Mouse (Mus musculus): ENCODE measurements at regions not wholly inside any gene's neighbourhood (a gene's known extent, or its start where the extent isn't known, plus 50 kb on each side); places are given as distances from the start of the nearest gene placed in this dataset.

DNA sequence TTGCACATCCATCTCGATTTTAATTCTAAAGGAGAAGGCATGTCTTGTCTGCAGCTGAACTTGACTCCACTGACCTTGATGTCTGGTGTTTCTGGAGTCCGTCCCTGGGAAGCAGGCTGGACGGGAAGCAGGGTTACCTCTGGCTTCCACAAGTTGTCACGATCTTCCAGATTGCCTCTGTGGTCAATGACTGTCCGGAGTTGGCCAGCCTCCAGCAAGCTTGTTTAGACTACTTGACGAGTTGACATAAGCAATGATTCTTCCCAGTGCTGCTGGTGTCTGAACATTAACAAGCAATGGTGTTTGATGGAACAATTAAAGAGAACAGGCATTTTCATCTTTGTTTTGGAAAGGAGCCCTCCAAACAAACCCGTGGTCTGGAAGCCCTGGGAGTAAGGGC lies 106.2 kb upstream of the Hmga2 start:
- WGBS, result 7% methylated on average over 7 of the region's 7 CpGs
- peak overlapping the region; percentile 46 for H3K4me2 ChIP-seq

DNA sequence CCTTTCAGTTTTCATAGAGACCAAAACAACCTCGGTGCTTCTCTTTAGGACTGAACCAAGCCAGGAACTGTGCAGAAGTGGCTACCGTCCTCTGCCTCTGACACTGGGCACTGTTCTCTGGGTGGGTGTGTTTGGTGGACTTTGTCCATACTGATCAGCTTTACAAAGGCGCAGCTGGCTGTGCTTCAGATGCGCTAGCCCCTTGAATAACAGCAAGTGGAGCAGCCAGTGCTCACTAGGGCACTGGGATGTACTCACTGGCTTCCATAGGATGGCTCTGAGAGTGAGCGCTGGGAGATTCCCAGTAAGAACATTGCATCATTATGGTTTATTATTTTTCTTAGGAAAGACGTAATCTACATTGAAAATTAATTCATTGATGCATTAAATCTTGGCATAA lies 105.3 kb upstream of the Hmga2 start:
- no peak overlapping the region for H3K27ac ChIP-seq (replicated peaks)
- no peaks in the 10 kb centered on the region; the same call in 1 of the 2 replicates for H3K27me3 ChIP-seq (replicated peaks)
- no peak overlapping the region for H3K4me2 ChIP-seq
- no peaks in the 10 kb centered on the region for H3K36me3 ChIP-seq
- WGBS, result 87% methylated on average over 6 of the region's 6 CpGs
- H3K4me1 ChIP-seq, result peaks cover 15% of the 10 kb centered on the region
- no peak overlapping the region for H3K4me3 ChIP-seq
- ATAC-seq (ENCODE audit: extremely low read depth, insufficient number of reproducible peaks, low FRiP score, low TSS enrichment), result no peak
- H3K9ac ChIP-seq, result no peak overlapping the region
- 0 out of 2 replicates have a peak, but pooled peaks cover 5% of the 10 kb centered on the region for H3K9me3 ChIP-seq

More for the DNA sequence above, 106.2 kb upstream of the Hmga2 start:
- Histone ChIP-seq H3K36me3 (no peaks in the 10 kb centered on the region), H3K4me3 (no peak overlapping the region), H3K27me3 (replicated peaks) (no peaks in the 10 kb centered on the region; the same call in 1 of the 2 replicates), H3K9me3 (0 out of 2 replicates have a peak, but pooled peaks cover 5% of the 10 kb centered on the region), H3K9ac (no peak overlapping the region), H3K4me1 (peaks cover 15% of the 10 kb centered on the region), H3K27ac (replicated peaks) (no peak overlapping the region)
- ATAC-seq (ENCODE audit: extremely low read depth, insufficient number of reproducible peaks, low FRiP score, low TSS enrichment), result no peak

DNA sequence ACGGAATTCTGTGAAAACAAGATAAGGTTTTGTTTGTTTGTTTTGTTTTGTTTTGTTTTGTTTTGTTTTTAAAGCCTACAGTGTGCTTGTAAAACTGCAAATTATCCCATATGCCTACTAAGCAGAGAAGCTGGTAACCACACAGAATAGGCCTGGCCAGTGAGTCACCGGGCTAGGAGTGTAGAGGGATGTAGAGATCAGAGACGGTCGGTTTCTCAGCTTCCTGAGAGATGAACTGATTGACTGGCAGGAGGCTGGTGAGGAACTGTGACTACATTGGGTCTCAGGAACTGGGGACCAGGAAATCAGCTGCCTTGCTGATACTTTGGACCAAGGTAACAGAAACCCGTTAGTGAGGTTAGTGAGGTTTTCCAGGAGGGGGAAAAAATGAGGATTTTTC lies 100.6 kb upstream of the Hmga2 start:
- Histone ChIP-seq H3K27ac (replicated peaks) (no peak overlapping the region), H3K27me3 (replicated peaks) (no peaks in the 10 kb centered on the region; the same call in 1 of the 2 replicates), H3K4me1 (peaks cover 22% of the 10 kb centered on the region), H3K4me2 (no peak overlapping the region), H3K4me3 (no peak overlapping the region), H3K9me3 (0 out of 2 replicates have a peak, but pooled peaks cover 5% of the 10 kb centered on the region), H3K36me3 (no peaks in the 10 kb centered on the region), H3K9ac (no peak overlapping the region)
- 49% methylated on average over 5 of the region's 5 CpGs for WGBS
- no peak for ATAC-seq (ENCODE audit: extremely low read depth, insufficient number of reproducible peaks, low FRiP score, low TSS enrichment)

DNA sequence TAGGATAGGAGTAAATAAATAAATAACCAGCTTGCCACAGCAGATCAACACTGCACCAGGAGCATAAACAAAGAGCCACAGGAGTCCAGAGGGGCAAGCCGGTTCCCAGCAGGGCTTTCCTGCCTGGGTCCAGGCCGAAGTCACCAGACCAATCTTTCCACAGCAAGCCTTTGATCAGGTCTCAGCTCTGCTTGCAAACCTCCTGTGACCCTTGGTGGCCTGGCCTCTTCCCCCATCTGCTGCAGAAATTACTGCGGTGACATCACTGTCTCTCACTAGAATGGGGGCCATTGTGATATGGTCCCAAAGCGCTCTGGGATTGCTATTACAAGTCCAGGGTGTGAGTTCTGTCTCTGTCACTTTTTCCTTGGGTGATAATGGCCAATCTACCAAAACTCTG lies 99.9 kb upstream of the Hmga2 start:
- Histone ChIP-seq H3K9me3 (0 out of 2 replicates have a peak, but pooled peaks cover 5% of the 10 kb centered on the region), H3K4me1 (peaks cover 28% of the 10 kb centered on the region), H3K36me3 (no peaks in the 10 kb centered on the region), H3K4me2 (no peak overlapping the region), H3K27ac (replicated peaks) (no peak overlapping the region), H3K27me3 (replicated peaks) (no peaks in the 10 kb centered on the region; the same call in 1 of the 2 replicates), H3K9ac (no peak overlapping the region), H3K4me3 (no peak overlapping the region)
- WGBS, result 30% methylated on average over 4 of the region's 4 CpGs
- no peak for ATAC-seq (ENCODE audit: extremely low read depth, insufficient number of reproducible peaks, low FRiP score, low TSS enrichment)

DNA sequence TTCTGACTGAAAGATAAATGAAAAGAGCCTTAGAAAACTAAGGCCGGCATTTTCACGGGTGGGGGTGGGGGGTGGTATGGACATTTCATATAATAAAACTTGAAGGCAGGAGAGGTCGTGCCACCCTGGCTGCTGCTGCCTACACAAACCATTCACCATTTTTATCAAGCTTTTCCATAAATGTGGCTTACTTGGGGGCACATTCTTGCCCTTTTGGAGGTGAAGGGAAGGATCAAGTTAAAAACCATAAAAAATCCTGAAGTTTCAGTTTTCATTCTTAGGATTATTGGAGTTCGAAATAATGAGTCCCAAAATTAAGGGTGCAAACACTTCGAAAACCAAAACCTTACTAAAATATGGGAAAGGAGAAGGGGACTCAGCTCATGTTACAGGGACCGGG lies 95.1 kb upstream of the Hmga2 start:
- no peak for ATAC-seq (ENCODE audit: extremely low read depth, insufficient number of reproducible peaks, low FRiP score, low TSS enrichment)
- Histone ChIP-seq H3K4me1 (peaks cover 27% of the 10 kb centered on the region), H3K4me2 (peak overlapping the region; percentile 36), H3K27ac (replicated peaks) (no peak overlapping the region), H3K9ac (no peak overlapping the region), H3K27me3 (replicated peaks) (no peaks in the 10 kb centered on the region), H3K36me3 (no peaks in the 10 kb centered on the region), H3K4me3 (no peak overlapping the region), H3K9me3 (no peaks in the 10 kb centered on the region)
- 4% methylated on average over 6 of the region's 6 CpGs for WGBS

DNA sequence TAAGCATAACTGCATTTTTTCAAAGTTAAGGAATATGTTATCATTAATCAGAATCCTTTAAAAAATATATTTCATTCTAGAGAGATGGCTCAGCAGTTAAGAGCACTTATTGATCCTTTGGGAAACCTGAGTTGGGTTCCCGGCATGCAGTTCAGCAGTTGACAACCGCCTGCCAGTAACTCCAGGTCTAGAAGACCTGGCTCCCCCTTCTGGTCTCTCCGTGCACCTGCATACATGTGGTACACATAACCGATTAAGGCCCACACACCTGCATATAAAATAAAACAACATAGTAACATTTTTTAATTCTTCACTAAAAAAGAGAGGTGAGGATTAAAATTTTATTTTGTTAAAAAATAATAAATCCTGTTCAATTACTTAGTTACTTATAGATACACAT lies 89.7 kb upstream of the Hmga2 start:
- Histone ChIP-seq H3K27me3 (replicated peaks) (0 out of 2 replicates have a peak, but pooled peaks cover 3% of the 10 kb centered on the region), H3K9ac (no peak overlapping the region), H3K27ac (replicated peaks) (no peak overlapping the region), H3K4me1 (peaks cover 16% of the 10 kb centered on the region), H3K9me3 (no peaks in the 10 kb centered on the region), H3K4me2 (no peak overlapping the region), H3K36me3 (no peaks in the 10 kb centered on the region), H3K4me3 (no peak overlapping the region)
- ATAC-seq (ENCODE audit: extremely low read depth, insufficient number of reproducible peaks, low FRiP score, low TSS enrichment), result no peak
- 93% methylated on average over 4 of the region's 4 CpGs for WGBS

DNA sequence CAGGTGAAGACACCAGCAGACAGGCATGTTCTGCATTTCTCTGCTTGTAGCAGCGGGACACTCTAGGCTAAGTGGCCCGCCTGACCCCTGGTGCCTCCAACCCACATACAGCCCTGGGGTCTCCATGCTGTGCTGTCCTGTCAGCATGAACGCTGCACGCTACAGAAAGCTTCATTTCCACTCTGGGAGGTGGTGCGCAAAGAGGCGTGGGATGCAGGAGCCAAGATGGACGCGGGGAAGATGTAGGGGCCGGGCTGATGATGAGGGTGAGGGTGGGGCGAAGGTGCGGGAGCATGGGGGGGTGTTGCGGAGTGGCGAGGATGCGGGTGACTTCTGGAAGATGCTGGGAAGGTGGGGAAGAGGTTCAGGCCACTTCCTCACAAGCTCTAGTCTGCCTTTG lies 88.6 kb upstream of the Hmga2 start:
- 17% methylated on average over 14 of the region's 14 CpGs for WGBS
- no peak; the same call in 1 of the 2 replicates for ATAC-seq (ENCODE audit: extremely low read depth, insufficient number of reproducible peaks, low FRiP score, low TSS enrichment)
- H3K27me3 ChIP-seq (replicated peaks), result 0 out of 2 replicates have a peak, but pooled peaks cover 3% of the 10 kb centered on the region
- peaks cover 16% of the 10 kb centered on the region for H3K4me1 ChIP-seq
- peak overlapping the region; percentile 57 for H3K4me2 ChIP-seq
- H3K9ac ChIP-seq, result peak overlapping the region; percentile 15; the same call in 1 of the 2 replicates
- no peak overlapping the region for H3K27ac ChIP-seq (replicated peaks)
- H3K4me3 ChIP-seq, result peak overlapping the region; percentile 18; the same call in 1 of the 2 replicates
- H3K9me3 ChIP-seq, result peaks cover 6% of the 10 kb centered on the region; the same call in 1 of the 2 replicates
- no peaks in the 10 kb centered on the region for H3K36me3 ChIP-seq

DNA sequence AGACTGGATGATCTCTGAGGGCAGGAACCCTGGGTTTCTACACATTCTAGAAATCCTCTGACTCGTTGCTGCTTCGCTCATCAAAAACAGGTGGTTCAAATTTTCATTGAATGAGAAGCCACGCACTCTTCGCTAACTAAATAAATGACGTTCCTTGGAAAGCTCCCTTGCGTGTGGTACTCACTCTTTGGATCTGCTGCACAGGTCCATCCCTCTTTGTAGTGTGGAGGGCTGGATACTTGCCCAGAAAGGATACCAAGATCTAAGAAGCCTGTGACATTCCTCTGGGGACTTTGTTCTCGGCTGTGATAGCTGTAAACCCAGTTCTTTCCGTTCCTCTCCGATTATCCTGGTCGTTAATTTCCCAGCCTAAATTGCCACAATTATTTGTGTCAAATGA lies 87.7 kb upstream of the Hmga2 start:
- Histone ChIP-seq H3K4me3 (no peak overlapping the region), H3K27me3 (replicated peaks) (0 out of 2 replicates have a peak, but pooled peaks cover 3% of the 10 kb centered on the region), H3K4me2 (peak overlapping the region; percentile 57), H3K36me3 (no peaks in the 10 kb centered on the region), H3K4me1 (peaks cover 16% of the 10 kb centered on the region), H3K9ac (0 out of 2 replicates have a peak overlapping the region, but pooled peaks have one; percentile 15), H3K27ac (replicated peaks) (no peak overlapping the region), H3K9me3 (peaks cover 6% of the 10 kb centered on the region; the same call in 1 of the 2 replicates)
- ATAC-seq (ENCODE audit: extremely low read depth, insufficient number of reproducible peaks, low FRiP score, low TSS enrichment), result no peak
- WGBS, result 24% methylated on average over 10 of the region's 10 CpGs

DNA sequence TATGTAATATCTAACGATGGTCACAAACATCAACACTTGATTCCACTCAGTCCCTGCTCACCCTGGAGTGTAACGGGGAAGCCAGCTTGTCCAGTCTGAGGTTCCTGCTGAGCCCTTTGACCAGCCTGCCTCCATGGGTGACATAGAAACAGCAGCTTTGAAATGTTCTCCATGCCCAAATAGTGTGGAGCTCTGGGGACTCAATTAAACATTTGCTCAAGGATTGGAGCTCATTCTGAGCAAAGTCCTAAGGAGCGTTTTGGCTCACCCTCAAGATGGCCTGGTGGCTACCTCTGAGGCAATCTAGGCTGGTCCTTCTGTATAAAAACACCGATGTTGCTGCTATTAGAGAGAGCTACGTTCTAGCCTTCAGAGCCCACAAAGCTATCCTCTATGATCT lies 85.6 kb upstream of the Hmga2 start:
- WGBS, result 86% methylated on average over 5 of the region's 5 CpGs
- Histone ChIP-seq H3K4me1 (peaks cover 28% of the 10 kb centered on the region), H3K9ac (no peak overlapping the region), H3K36me3 (no peaks in the 10 kb centered on the region), H3K27me3 (replicated peaks) (0 out of 2 replicates have a peak, but pooled peaks cover 3% of the 10 kb centered on the region), H3K9me3 (peaks cover 6% of the 10 kb centered on the region; the same call in 1 of the 2 replicates), H3K4me2 (no peak overlapping the region), H3K4me3 (no peak overlapping the region), H3K27ac (replicated peaks) (no peak overlapping the region)
- no peak for ATAC-seq (ENCODE audit: extremely low read depth, insufficient number of reproducible peaks, low FRiP score, low TSS enrichment)

DNA sequence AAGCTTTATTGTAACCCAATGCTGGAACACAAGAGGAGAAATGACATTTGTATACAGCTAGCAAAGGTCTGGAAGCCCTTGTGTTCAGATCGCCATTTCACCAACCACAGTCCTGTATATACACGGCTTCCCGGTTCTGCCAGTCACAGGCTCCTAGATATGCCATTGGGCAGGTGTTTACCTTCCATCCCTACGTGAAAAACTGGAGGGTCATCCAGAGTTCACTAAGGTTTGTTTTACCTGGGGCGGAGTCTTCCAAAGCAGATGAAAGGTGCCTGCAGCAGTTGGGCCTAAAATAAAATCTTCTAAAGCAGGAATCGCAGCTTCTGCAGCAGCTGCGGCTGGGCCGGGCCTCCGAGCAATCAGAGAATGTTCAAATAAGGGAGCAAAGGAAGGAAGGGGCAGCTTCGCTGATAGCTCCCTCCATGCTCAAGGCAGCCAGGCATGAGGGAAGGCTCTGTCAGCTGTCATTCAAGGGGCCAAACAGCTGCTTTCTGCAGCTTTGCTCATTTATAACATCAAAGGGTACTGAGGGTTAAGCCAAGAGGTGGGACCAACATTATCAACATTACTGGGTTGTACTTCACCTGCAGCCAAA lies 81.7 kb upstream of the Hmga2 start:
- H3K27me3 ChIP-seq (replicated peaks), result no peaks in the 10 kb centered on the region
- peaks cover 17% of the 10 kb centered on the region for H3K4me1 ChIP-seq
- no peak overlapping the region for H3K4me3 ChIP-seq
- H3K4me2 ChIP-seq, result peak overlapping the region; percentile 5; the same call in 1 of the 2 replicates
- H3K27ac ChIP-seq (replicated peaks), result no peak overlapping the region
- no peak for ATAC-seq (ENCODE audit: extremely low read depth, insufficient number of reproducible peaks, low FRiP score, low TSS enrichment)
- 28% methylated on average over 10 of the region's 10 CpGs for WGBS
- peak overlapping the region; percentile 3; the same call in 1 of the 2 replicates for H3K9ac ChIP-seq
- H3K9me3 ChIP-seq, result peaks cover 6% of the 10 kb centered on the region; the same call in 1 of the 2 replicates
- no peaks in the 10 kb centered on the region for H3K36me3 ChIP-seq

DNA sequence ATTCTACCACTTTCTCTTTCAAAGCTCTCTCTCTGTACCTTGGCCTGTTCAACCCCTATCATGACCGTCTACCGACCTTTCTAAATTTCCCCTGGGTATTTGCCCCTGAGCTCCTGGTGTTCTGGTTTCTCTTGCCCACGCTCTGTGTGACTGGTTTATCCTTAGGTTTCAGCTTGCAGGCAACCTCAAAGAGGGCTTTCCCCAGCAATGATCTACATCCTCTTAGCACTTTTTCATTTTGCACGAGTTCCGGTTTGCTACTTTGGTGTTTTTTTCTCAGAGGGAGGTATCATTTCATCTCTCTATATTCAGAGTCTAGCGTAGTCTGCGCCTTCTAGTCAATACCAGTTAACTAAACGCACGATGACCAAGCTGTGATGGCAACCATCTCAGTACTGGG lies 79.8 kb upstream of the Hmga2 start:
- H3K9me3 ChIP-seq, result peaks cover 6% of the 10 kb centered on the region; the same call in 1 of the 2 replicates

More for the DNA sequence above, 79.8 kb upstream of the Hmga2 start:
- Histone ChIP-seq H3K9ac (no peak overlapping the region), H3K27ac (replicated peaks) (no peak overlapping the region), H3K4me1 (peaks cover 25% of the 10 kb centered on the region), H3K27me3 (replicated peaks) (0 out of 2 replicates have a peak, but pooled peaks cover 2% of the 10 kb centered on the region), H3K4me2 (no peak overlapping the region), H3K36me3 (no peaks in the 10 kb centered on the region), H3K4me3 (no peak overlapping the region)
- WGBS, result 76% methylated on average over 9 of the region's 9 CpGs
- ATAC-seq (ENCODE audit: extremely low read depth, insufficient number of reproducible peaks, low FRiP score, low TSS enrichment), result no peak
